Mouse (Mus musculus) embryonic facial prominence, embryonic 10.5 days (tissue): ENCODE data around the gene Lypd5. TPM values are rescaled to one million over a fixed set of nuclear protein-coding genes. Genes with fewer than 3 reads are reported as not detected.

Source experiments
- DNase-seq: peaks from one replicate; pipeline ENCODE4 v3.0.0-alpha.2; 2017; ENCODE audit warnings: low spot score
- H3K27ac ChIP-seq: fragments of 300-500 bp; sonication (generic); replicated peaks from 2 replicates; pipeline ENCODE4 v1.5.1; 2016; ENCODE audit warnings: mild to moderate bottlenecking
- H3K27me3 ChIP-seq: fragments of 300-500 bp; sonication (generic); replicated peaks from 2 replicates; pipeline ENCODE4 v1.6.1; 2016; ENCODE audit warnings: low read depth, mild to moderate bottlenecking; ENCODE audit not compliant: poor library complexity, severe bottlenecking
- H3K36me3 ChIP-seq: fragments of 300-500 bp; sonication (generic); replicated peaks from 2 replicates; pipeline ENCODE4 v1.6.1; 2016; ENCODE audit warnings: mild to moderate bottlenecking, moderate library complexity
- H3K4me1 ChIP-seq: fragments of 300-500 bp; sonication (generic); 2 replicates; pipeline ENCODE4 v1.6.1; 2016
- H3K4me3 ChIP-seq: fragments of 300-500 bp; sonication (generic); 2 replicates; pipeline ENCODE4 v1.5.1; 2016; ENCODE audit warnings: mild to moderate bottlenecking, moderate library complexity
- H3K9me3 ChIP-seq: fragments of 300-500 bp; sonication (generic); 2 replicates; pipeline ENCODE4 v1.6.1; 2016; ENCODE audit warnings: mild to moderate bottlenecking
- WGBS: fragments of 180-500 bp; shearing (Covaris S2); methylation state at CpG from one replicate; pipeline ENCODE4 v1.1.7; 2016; 5-methylcytosine and 5-hydroxymethylcytosine counted together
- polyA plus RNA-seq: library from polyadenylated mRNA; unstranded; fragments of >200 nt; fragmentation: Nextera tagmentation; extraction: Ambion mirVana; gene quantifications from 2 replicates; pipeline ENCODE4 v1.2.1, GENCODE M21; 2016

Gene Lypd5
- polyA plus RNA-seq, 1 experiment from 2014 or later: not detected

DNA sequence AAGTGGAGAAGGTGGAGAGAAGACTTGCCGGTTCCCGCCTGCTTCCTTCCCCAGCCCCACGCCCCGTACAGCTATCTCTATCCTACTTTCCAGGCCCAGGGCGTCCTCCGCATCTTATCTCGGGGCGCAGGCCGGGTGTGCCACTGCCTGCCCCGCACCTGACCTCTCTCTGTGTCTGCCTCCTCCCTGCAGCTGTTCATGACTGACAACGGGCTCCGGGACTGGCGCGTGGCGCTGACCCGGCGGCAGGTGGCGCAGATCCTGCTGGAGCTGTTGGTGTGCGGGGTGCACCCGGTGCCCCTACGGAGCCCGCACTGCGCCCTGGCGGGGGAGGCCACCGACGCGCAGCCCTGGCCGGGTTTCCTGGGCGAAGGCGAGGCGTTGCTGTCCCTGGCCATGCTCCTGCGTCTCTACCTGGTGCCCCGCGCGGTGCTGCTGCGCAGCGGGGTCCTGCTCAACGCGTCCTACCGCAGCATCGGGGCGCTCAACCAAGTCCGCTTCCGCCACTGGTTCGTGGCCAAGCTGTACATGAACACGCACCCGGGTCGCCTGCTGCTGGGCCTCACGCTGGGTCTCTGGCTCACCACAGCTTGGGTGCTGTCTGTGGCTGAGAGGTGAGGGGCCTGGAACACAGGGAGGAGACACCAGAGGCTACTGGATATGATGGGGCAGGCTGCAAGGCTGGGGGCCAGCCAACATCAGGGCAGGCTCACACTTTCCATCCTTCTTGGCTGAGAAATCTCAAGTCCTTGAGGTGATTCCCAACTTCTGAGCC is 28.3 kb downstream of the Lypd5 start:
- WGBS: 7% methylated on average over 49 of the region's 49 CpGs
- Histone ChIP-seq H3K9me3 (no peaks in the 10 kb centered on the region), H3K27me3 (peaks cover 24% of the 10 kb centered on the region), H3K4me3 (peak overlapping the region; percentile 53), H3K27ac (peak overlapping the region; percentile 78), H3K4me1 (peaks cover 47% of the 10 kb centered on the region), H3K36me3 (no peaks in the 10 kb centered on the region)
- DNase-seq: peak; percentile 69

GRCm38 (mm10) chr7:24378049-24378701 is 29.2 kb downstream of the Lypd5 start:
- H3K4me1 ChIP-seq: peaks cover 42% of the 10 kb centered on the region
- H3K4me3 ChIP-seq: no peak overlapping the region
- peak overlapping the region; percentile 78 for H3K27ac ChIP-seq
- WGBS: 71% methylated on average over 10 of the region's 10 CpGs
- peaks cover 24% of the 10 kb centered on the region for H3K27me3 ChIP-seq
- no peaks in the 10 kb centered on the region for H3K36me3 ChIP-seq
- peak; percentile 50 for DNase-seq
- no peaks in the 10 kb centered on the region for H3K9me3 ChIP-seq

GRCm38 (mm10) chr7:24379934-24380333 is 30.9 kb downstream of the Lypd5 start:
- DNase-seq: peak; percentile 63
- 33% methylated on average over 7 of the region's 7 CpGs for WGBS
- Histone ChIP-seq H3K36me3 (no peaks in the 10 kb centered on the region), H3K9me3 (no peaks in the 10 kb centered on the region), H3K27me3 (peaks cover 41% of the 10 kb centered on the region), H3K4me1 (peaks cover 33% of the 10 kb centered on the region), H3K4me3 (0 out of 2 replicates have a peak overlapping the region, but pooled peaks have one; percentile 8), H3K27ac (peak overlapping the region; percentile 80)

DNA sequence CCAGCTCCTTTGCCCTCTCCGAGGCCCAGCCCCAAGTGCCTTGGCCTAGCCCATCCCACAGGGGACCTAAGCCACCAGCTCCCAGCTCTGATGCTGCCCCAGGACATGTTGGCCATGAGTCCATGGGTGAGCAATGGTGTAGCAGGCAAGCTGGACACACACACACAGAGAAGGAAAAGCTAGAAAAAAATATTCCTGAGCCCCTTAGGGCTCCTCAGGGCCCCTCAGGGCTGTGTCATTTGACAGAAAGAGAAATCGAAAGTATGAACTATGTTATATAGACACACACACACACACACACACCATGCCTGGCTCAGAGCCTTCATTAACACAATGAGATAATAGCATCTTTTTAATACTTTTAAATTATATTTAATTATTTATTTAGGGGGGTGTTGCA is 31.4 kb downstream of the Lypd5 start:
- WGBS: 62% methylated on average over 2 of the region's 2 CpGs
- Histone ChIP-seq H3K27me3 (peaks cover 41% of the 10 kb centered on the region), H3K36me3 (no peaks in the 10 kb centered on the region), H3K4me3 (no peak overlapping the region), H3K27ac (peak overlapping the region; percentile 80), H3K9me3 (no peaks in the 10 kb centered on the region), H3K4me1 (peaks cover 33% of the 10 kb centered on the region)
- DNase-seq: no peak

GRCm38 (mm10) chr7:24382730-24383372 is 33.9 kb downstream of the Lypd5 start:
- WGBS: 80% methylated on average over 16 of the region's 16 CpGs
- no peak overlapping the region for H3K4me3 ChIP-seq
- no peak for DNase-seq
- no peaks in the 10 kb centered on the region for H3K36me3 ChIP-seq
- no peak overlapping the region for H3K27ac ChIP-seq
- H3K27me3 ChIP-seq: peaks cover 24% of the 10 kb centered on the region
- H3K4me1 ChIP-seq: peaks cover 22% of the 10 kb centered on the region
- H3K9me3 ChIP-seq: no peaks in the 10 kb centered on the region

DNA sequence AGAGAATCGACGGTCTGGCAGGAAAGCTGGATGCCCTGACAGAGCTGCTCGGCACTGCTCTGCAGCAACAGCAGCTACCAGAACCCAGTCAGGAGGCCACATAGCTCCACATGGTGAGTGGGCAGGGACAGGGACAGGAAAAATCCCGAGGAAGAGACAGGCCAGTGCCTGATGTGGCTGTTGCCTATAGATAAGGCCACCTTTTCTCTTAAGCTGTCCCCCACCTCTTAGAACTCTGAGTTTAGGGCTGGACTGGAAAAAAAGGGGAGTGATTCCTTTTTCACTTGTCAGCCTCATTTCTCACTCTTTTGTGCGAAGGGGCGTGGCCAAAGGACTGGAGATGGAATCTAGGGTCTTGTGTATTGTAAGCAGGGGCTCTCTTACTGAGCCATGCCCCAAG is 35.1 kb downstream of the Lypd5 start:
- DNase-seq: no peak
- 64% methylated on average over 6 of the region's 6 CpGs for WGBS
- Histone ChIP-seq H3K27me3 (peaks cover 17% of the 10 kb centered on the region), H3K36me3 (no peaks in the 10 kb centered on the region), H3K27ac (no peak overlapping the region; the same call in 1 of the 2 replicates), H3K4me3 (no peak overlapping the region), H3K9me3 (no peaks in the 10 kb centered on the region), H3K4me1 (peaks cover 15% of the 10 kb centered on the region)

DNA sequence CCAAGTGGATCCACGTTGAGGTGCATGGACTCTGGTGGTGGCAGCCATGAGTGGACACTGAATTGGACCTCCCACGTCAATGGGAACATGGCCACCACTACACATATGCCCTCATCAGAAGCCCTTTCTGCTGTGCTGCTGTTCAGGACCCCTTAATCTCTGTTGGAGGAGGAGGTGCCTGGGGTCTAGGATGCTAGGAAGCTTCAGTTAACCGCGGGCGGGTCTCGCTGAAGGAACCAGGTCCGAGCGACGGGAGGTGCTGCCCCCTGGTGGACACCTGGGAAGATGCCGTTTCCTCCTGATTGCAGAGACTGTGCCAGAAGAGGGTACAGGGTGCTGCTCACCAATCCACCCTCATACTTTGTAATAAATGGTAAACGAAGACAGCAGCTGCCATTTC is 35.8 kb downstream of the Lypd5 start:
- Histone ChIP-seq H3K4me1 (peaks cover 16% of the 10 kb centered on the region), H3K9me3 (no peaks in the 10 kb centered on the region), H3K36me3 (no peaks in the 10 kb centered on the region), H3K27ac (no peak overlapping the region), H3K27me3 (peaks cover 17% of the 10 kb centered on the region), H3K4me3 (peak overlapping the region; percentile 23; the same call in 1 of the 2 replicates)
- WGBS: 8% methylated on average over 11 of the region's 11 CpGs
- peak; percentile 85 for DNase-seq

- Histone ChIP-seq H3K4me1 (peaks cover 18% of the 10 kb centered on the region), H3K9me3 (no peaks in the 10 kb centered on the region), H3K27ac (no peak overlapping the region), H3K27me3 (peaks cover 17% of the 10 kb centered on the region), H3K36me3 (no peaks in the 10 kb centered on the region), H3K4me3 (no peak overlapping the region)
- no peak for DNase-seq
- WGBS: 83% methylated on average over 10 of the region's 10 CpGs
These were observed 38.1 kb downstream of the Lypd5 start for GRCm38 (mm10) chr7:24387059-24387556.

GRCm38 (mm10) chr7:24389516-24390187 is 40.7 kb downstream of the Lypd5 start:
- H3K4me1 ChIP-seq: peaks cover 18% of the 10 kb centered on the region
- H3K9me3 ChIP-seq: no peaks in the 10 kb centered on the region
- WGBS: 61% methylated on average over 13 of the region's 13 CpGs
- no peak for DNase-seq
- no peaks in the 10 kb centered on the region for H3K36me3 ChIP-seq
- H3K4me3 ChIP-seq: no peak overlapping the region
- H3K27me3 ChIP-seq: peaks cover 2% of the 10 kb centered on the region; the same call in 1 of the 2 replicates
- no peak overlapping the region for H3K27ac ChIP-seq

DNA sequence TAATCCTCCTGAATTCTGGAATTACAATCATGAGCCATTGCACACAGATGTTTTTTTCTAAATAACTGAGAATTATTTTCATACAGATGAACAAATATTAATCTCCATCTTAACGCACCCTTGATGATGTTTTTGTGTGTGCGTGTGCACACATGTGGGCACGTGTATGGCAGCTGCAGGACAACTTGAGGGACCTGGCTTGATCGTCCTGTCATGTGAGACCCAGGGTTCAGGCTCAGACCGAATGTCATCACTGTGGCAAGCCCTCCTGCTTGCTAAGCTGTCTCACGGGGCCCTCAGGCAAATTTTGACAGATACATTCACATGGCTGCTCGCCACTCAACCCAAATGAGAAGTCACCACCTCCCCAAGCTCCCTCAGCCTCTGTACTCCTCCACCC is 41.5 kb downstream of the Lypd5 start:
- Histone ChIP-seq H3K4me3 (no peak overlapping the region), H3K27me3 (no peaks in the 10 kb centered on the region), H3K9me3 (no peaks in the 10 kb centered on the region), H3K27ac (peak overlapping the region; percentile 19; the same call in 1 of the 2 replicates), H3K36me3 (no peaks in the 10 kb centered on the region), H3K4me1 (peaks cover 18% of the 10 kb centered on the region)
- 55% methylated on average over 7 of the region's 7 CpGs for WGBS
- DNase-seq: no peak

GRCm38 (mm10) chr7:24391077-24391476 is 42.1 kb downstream of the Lypd5 start:
- peaks cover 18% of the 10 kb centered on the region for H3K4me1 ChIP-seq
- H3K9me3 ChIP-seq: no peaks in the 10 kb centered on the region
- no peaks in the 10 kb centered on the region for H3K27me3 ChIP-seq
- WGBS: 46% methylated on average over 5 of the region's 5 CpGs
- H3K36me3 ChIP-seq: no peaks in the 10 kb centered on the region
- peak overlapping the region; percentile 19; the same call in 1 of the 2 replicates for H3K27ac ChIP-seq
- no peak overlapping the region for H3K4me3 ChIP-seq
- no peak for DNase-seq

- Histone ChIP-seq H3K27me3 (no peaks in the 10 kb centered on the region), H3K36me3 (no peaks in the 10 kb centered on the region), H3K4me3 (no peak overlapping the region), H3K9me3 (no peaks in the 10 kb centered on the region), H3K27ac (no peak overlapping the region), H3K4me1 (peaks cover 18% of the 10 kb centered on the region)
- DNase-seq: no peak
- 78% methylated on average over 2 of the region's 2 CpGs for WGBS
These were observed 42.7 kb downstream of the Lypd5 start for GRCm38 (mm10) chr7:24391687-24392086.
